In genomic region chr14:121825521-121826445, GRCm38 (mm10) we compare ENCODE assay signal across 9 mouse cellular contexts. TPM values are rescaled to one million over a fixed set of nuclear protein-coding genes. Genes with fewer than 3 reads are reported as not detected.
DNase-seq lines count a peak whose midpoint lies in the region; ATAC-seq and TF ChIP-seq lines count a peak whose summit lies in the region.
"Had no signal": no experiment of that assay in that cellular context is flagged by ENCODE, and none has a peak within 500 bp of the region (broad histone marks: within the 10 kb centered on the region; RNA-seq: fewer than 3 reads in every experiment).

No protein-coding gene starts in this region.

- H3K9ac ChIP-seq in embryonic facial prominence, embryonic 12.5 days: no peak overlapping the region
- no peak overlapping the region for H3K9ac ChIP-seq in intestine, postnatal 0 days (ENCODE audit: low read depth, low read length)
- no peak overlapping the region for H3K9ac ChIP-seq in liver, postnatal 0 days (replicated peaks)
- H3K9ac ChIP-seq: liver, embryonic 13.5 days had no signal

- no peak overlapping the region for H3K4me2 ChIP-seq in embryonic facial prominence, embryonic 12.5 days (replicated peaks)
- peak overlapping the region; percentile 27 for H3K4me2 ChIP-seq in intestine, postnatal 0 days (replicated peaks; ENCODE audit: low read depth)
- H3K4me2 ChIP-seq in liver, postnatal 0 days (ENCODE audit: low read depth, low read length): no peak overlapping the region
- H3K4me2 ChIP-seq: liver, embryonic 13.5 days had no signal

- no peaks in the 10 kb centered on the region for H3K36me3 ChIP-seq in embryonic facial prominence, embryonic 12.5 days
- H3K36me3 ChIP-seq in embryonic facial prominence, embryonic 10.5 days (replicated peaks): no peaks in the 10 kb centered on the region
- H3K36me3 ChIP-seq in intestine, postnatal 0 days (ENCODE audit: control insufficient read depth, insufficient read depth): no peaks in the 10 kb centered on the region
- no peaks in the 10 kb centered on the region for H3K36me3 ChIP-seq in liver, postnatal 0 days (replicated peaks; ENCODE audit: insufficient read depth, low read length)
- H3K36me3 ChIP-seq: liver, embryonic 13.5 days had no signal

- no peaks in the 10 kb centered on the region for H3K27me3 ChIP-seq in embryonic facial prominence, embryonic 12.5 days
- H3K27me3 ChIP-seq in embryonic facial prominence, embryonic 10.5 days (replicated peaks; ENCODE audit: low read depth, poor library complexity, severe bottlenecking): no peaks in the 10 kb centered on the region
- no peaks in the 10 kb centered on the region for H3K27me3 ChIP-seq in intestine, postnatal 0 days (replicated peaks; ENCODE audit: control insufficient read depth, insufficient read depth, low read length)
- H3K27me3 ChIP-seq in liver, postnatal 0 days (ENCODE audit: insufficient read depth, low read length): no peaks in the 10 kb centered on the region
- H3K27me3 ChIP-seq: liver, embryonic 13.5 days had no signal

- no peak for DNase-seq in embryonic facial prominence, embryonic 10.5 days (ENCODE audit: low spot score)
- peak; percentile 17 to 37 for DNase-seq in right cerebral cortex, adult 2 months (ENCODE audit: low spot score in 2 of 2)
- DNase-seq in right cerebral cortex, postnatal 14 days: no peak
- peak; percentile 74 for DNase-seq in skeletal muscle tissue, adult 2 months (ENCODE audit: low read depth, low spot score)
- DNase-seq in liver, postnatal 0 days: no peak
- no peak for DNase-seq in yolk sac, embryonic 10.5 days (ENCODE audit: low spot score)
- DNase-seq: liver, embryonic 13.5 days had no signal

- H3K27ac ChIP-seq in embryonic facial prominence, embryonic 12.5 days: peak overlapping the region; percentile 23; the same call in 1 of the 2 replicates
- H3K27ac ChIP-seq in embryonic facial prominence, embryonic 10.5 days (replicated peaks): no peak overlapping the region
- H3K27ac ChIP-seq in intestine, postnatal 0 days (ENCODE audit: low read depth, low read length): no peak overlapping the region; the same call in 1 of the 2 replicates
- no peak overlapping the region for H3K27ac ChIP-seq in liver, postnatal 0 days (ENCODE audit: low read depth)
- H3K27ac ChIP-seq: liver, embryonic 13.5 days had no signal

- no peaks in the 10 kb centered on the region for H3K4me1 ChIP-seq in embryonic facial prominence, embryonic 12.5 days
- peaks cover 32% of the 10 kb centered on the region for H3K4me1 ChIP-seq in embryonic facial prominence, embryonic 10.5 days
- H3K4me1 ChIP-seq in intestine, postnatal 0 days (replicated peaks; ENCODE audit: control insufficient read depth, insufficient read depth, low read length): peaks cover 2% of the 10 kb centered on the region; the same call in 1 of the 2 replicates
- no peaks in the 10 kb centered on the region for H3K4me1 ChIP-seq in liver, postnatal 0 days (ENCODE audit: insufficient read depth)

- 68% methylated on average over 10 of the region's 10 CpGs for WGBS in embryonic facial prominence, embryonic 12.5 days
- 83% methylated on average over 10 of the region's 10 CpGs for WGBS in embryonic facial prominence, embryonic 10.5 days
- 43% methylated on average over 10 of the region's 10 CpGs for WGBS in intestine, postnatal 0 days
- 66% methylated on average over 10 of the region's 10 CpGs for WGBS in liver, postnatal 0 days (ENCODE audit: insufficient replicate concordance)

- TF ChIP-seq CTCF in intestine, postnatal 0 days (IDR thresholded peaks at IDR 0.05; ENCODE audit: low read depth): no peak
- TF ChIP-seq CTCF in liver, postnatal 0 days (IDR thresholded peaks at IDR 0.05; ENCODE audit: low read depth): no peak

- TF ChIP-seq EP300 in liver, postnatal 0 days (IDR thresholded peaks at IDR 0.05; ENCODE audit: low read depth): no peak

- no peak overlapping the region for H3K4me3 ChIP-seq in embryonic facial prominence, embryonic 12.5 days
- H3K4me3 ChIP-seq in embryonic facial prominence, embryonic 10.5 days: no peak overlapping the region
- H3K4me3 ChIP-seq in intestine, postnatal 0 days (ENCODE audit: low read depth, low read length): no peak overlapping the region
- no peak overlapping the region for H3K4me3 ChIP-seq in liver, postnatal 0 days (ENCODE audit: low read depth, low read length)
- H3K4me3 ChIP-seq: liver, embryonic 13.5 days had no signal

- peaks cover 4% of the 10 kb centered on the region; the same call in 1 of the 2 replicates for H3K9me3 ChIP-seq in embryonic facial prominence, embryonic 12.5 days
- no peaks in the 10 kb centered on the region; the same call in 1 of the 2 replicates for H3K9me3 ChIP-seq in embryonic facial prominence, embryonic 10.5 days
- no peaks in the 10 kb centered on the region for H3K9me3 ChIP-seq in intestine, postnatal 0 days (ENCODE audit: control insufficient read depth)
- H3K9me3 ChIP-seq in liver, postnatal 0 days (ENCODE audit: low read length): no peaks in the 10 kb centered on the region
- H3K9me3 ChIP-seq: liver, embryonic 13.5 days had no signal

- no peak for ATAC-seq in embryonic facial prominence, embryonic 12.5 days (ENCODE audit: insufficient number of reproducible peaks, insufficient read depth, low FRiP score, low TSS enrichment)
- ATAC-seq in intestine, postnatal 0 days: peak; percentile 38
- ATAC-seq in liver, postnatal 0 days: no peak

RNA-seq across cellular contexts. Expression of gene Dock9, which starts 28.1 kb away (rescaled TPM):
- polyA plus RNA-seq in embryonic facial prominence, embryonic 12.5 days (2016; fragmentation: Nextera tagmentation; extraction: Ambion mirVana): 5.6 and 5.8 TPM in 2 replicates
- polyA plus RNA-seq in embryonic facial prominence, embryonic 10.5 days (2016; fragmentation: Nextera tagmentation; extraction: Ambion mirVana): 4.0 and 4.1 TPM in 2 replicates
- 6.2 and 7.3 TPM in 2 replicates for polyA plus RNA-seq in intestine, postnatal 0 days (2015; fragmentation: Nextera tagmentation; extraction: Ambion mirVana)
- 1.4 TPM in 2 replicates for polyA plus RNA-seq in liver, postnatal 0 days (2015; fragmentation: Nextera tagmentation; extraction: Ambion mirVana)

RNA-seq across cellular contexts. Expression of gene Ubac2, which starts 52.6 kb away (rescaled TPM):
- 64.0 and 67.1 TPM in 2 replicates for polyA plus RNA-seq in embryonic facial prominence, embryonic 12.5 days (2016; fragmentation: Nextera tagmentation; extraction: Ambion mirVana)
- polyA plus RNA-seq in embryonic facial prominence, embryonic 10.5 days (2016; fragmentation: Nextera tagmentation; extraction: Ambion mirVana): 70.5 and 73.4 TPM in 2 replicates
- 39.2 and 39.9 TPM in 2 replicates for polyA plus RNA-seq in intestine, postnatal 0 days (2015; fragmentation: Nextera tagmentation; extraction: Ambion mirVana)
- 25.8 and 27.4 TPM in 2 replicates for polyA plus RNA-seq in liver, postnatal 0 days (2015; fragmentation: Nextera tagmentation; extraction: Ambion mirVana)

Comparison
In these comparisons a context has a peak if more than half of its experiments do, and no peak if none do; other contexts are left out.
1. DNase-seq: peak in right cerebral cortex, adult 2 months (2 of 2) and skeletal muscle tissue, adult 2 months (single experiment); none in embryonic facial prominence, embryonic 10.5 days (single experiment), right cerebral cortex, postnatal 14 days (single experiment), liver, postnatal 0 days (single experiment) and yolk sac, embryonic 10.5 days (single experiment).